Mouse (Mus musculus) left cerebral cortex, adult 9 months (tissue): ENCODE results near the gene Sidt1.
A peak's percentile ranks its signal among the peaks of the same experiment; 100 is the strongest.

Source experiments
- DNase-seq, 2 experiments: peaks; one replicate each; pipeline ENCODE4 v3.0.0; 2022; ENCODE audit warnings: low spot score in 2 of 2

Gene Sidt1

GRCm38 (mm10) chr16:44252735-44253134, 80.3 kb downstream of the Sidt1 start:
- DNase-seq, result no peak

GRCm38 (mm10) chr16:44249985-44250384, 83.0 kb downstream of the Sidt1 start:
- no peak for DNase-seq

- no peak for DNase-seq
Observed at GRCm38 (mm10) chr16:44243323-44243722, 89.7 kb downstream of the Sidt1 start.

- peak in 1 of 2 experiments; percentile 73 for DNase-seq
Observed at GRCm38 (mm10) chr16:44242633-44243032, 90.4 kb downstream of the Sidt1 start.

- no peak for DNase-seq
Observed at GRCm38 (mm10) chr16:44240406-44240805, 92.6 kb downstream of the Sidt1 start.

- peak in 1 of 2 experiments; percentile 53 for DNase-seq
Observed at GRCm38 (mm10) chr16:44238835-44239263, 94.1 kb downstream of the Sidt1 start.

GRCm38 (mm10) chr16:44237836-44238235, 95.2 kb downstream of the Sidt1 start:
- peak in 1 of 2 experiments; percentile 45 for DNase-seq

GRCm38 (mm10) chr16:44233019-44233418, 100.0 kb downstream of the Sidt1 start:
- DNase-seq, result no peak

- peak in 1 of 2 experiments; percentile 28 for DNase-seq
Observed at GRCm38 (mm10) chr16:44226706-44227291, 106.2 kb downstream of the Sidt1 start.

GRCm38 (mm10) chr16:44221463-44221862, 111.5 kb downstream of the Sidt1 start:
- DNase-seq, result no peak

GRCm38 (mm10) chr16:44216417-44216816, 116.6 kb downstream of the Sidt1 start:
- DNase-seq, result no peak

GRCm38 (mm10) chr16:44215513-44215912, 117.5 kb downstream of the Sidt1 start:
- DNase-seq, result no peak

GRCm38 (mm10) chr16:44212703-44213102, 120.3 kb downstream of the Sidt1 start:
- no peak for DNase-seq

- DNase-seq, result no peak
Observed at GRCm38 (mm10) chr16:44211054-44211414, 122.0 kb downstream of the Sidt1 start.

GRCm38 (mm10) chr16:44210156-44211053, 122.6 kb downstream of the Sidt1 start:
- no peak for DNase-seq

- no peak for DNase-seq
Observed at GRCm38 (mm10) chr16:44205973-44206372, 127.0 kb downstream of the Sidt1 start.

- DNase-seq, result no peak
Observed at GRCm38 (mm10) chr16:44204331-44204730, 128.7 kb downstream of the Sidt1 start.

GRCm38 (mm10) chr16:44200146-44200545, 132.8 kb downstream of the Sidt1 start:
- no peak for DNase-seq

- DNase-seq, result no peak
Observed at GRCm38 (mm10) chr16:44199066-44199703, 133.8 kb downstream of the Sidt1 start.

GRCm38 (mm10) chr16:44190968-44191367, 142.0 kb downstream of the Sidt1 start:
- DNase-seq, result no peak
